Mouse (Mus musculus): ENCODE measurements at regions not wholly inside any gene's neighbourhood (a gene's known extent, or its start where the extent isn't known, plus 50 kb on each side); places are given as distances from the start of the nearest gene placed in this dataset.

DNA sequence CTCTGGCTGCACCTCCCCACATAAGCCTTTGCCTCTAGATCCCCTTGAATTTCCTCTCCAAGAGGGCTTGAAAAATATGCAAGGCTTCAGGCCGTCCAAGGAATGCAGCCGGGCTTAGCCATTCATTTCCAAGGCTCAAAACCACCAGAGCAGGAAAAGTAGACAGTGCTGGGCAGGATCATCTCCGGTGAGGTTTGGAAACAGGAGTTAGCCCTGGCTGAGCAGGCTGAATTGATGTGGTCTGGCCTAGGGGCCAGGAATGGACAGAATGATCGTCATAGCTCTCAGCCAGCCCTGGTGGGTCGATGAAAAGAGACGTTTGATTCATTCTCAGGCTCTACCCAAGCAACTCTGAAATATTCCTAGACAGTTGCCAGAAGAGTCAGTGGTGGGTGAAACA, 529.7 kb upstream of the Tnp1 start:
- TF ChIP-seq CTCF (conservative IDR thresholded peaks at IDR 0.05; ENCODE audit: insufficient read depth, insufficient read length, low read depth, low read length) (no peak), POLR2A (IDR thresholded peaks at IDR 0.05; ENCODE audit: low read depth, low read length) (no peak)
